Mouse (Mus musculus) heart, postnatal 25 days (tissue): ENCODE data around the gene Rhcg. TPM values are rescaled to one million over a fixed set of nuclear protein-coding genes. Genes with fewer than 3 reads are reported as not detected.

ENCODE experiments used
- DNase-seq: peaks from one replicate; pipeline ENCODE4 v3.0.0; 2022; ENCODE audit warnings: low spot score
- intact Hi-C: fragments of 180-260 bp; cut with DNase I; formaldehyde crosslinking; loops from one replicate; pipeline ENCODE4 v1.15.1; 2025
- total RNA-seq, 2 experiments: library from RNA; stranded (reverse); gene quantifications; 2 replicates each; pipeline ENCODE4 v1.2.3; 2021

Gene Rhcg
- total RNA-seq, 2 experiments from 2014 or later: not detected

GRCm38 (mm10) chr7:79558698-79559097 is 58.8 kb downstream of the Rhcg start:
- intact Hi-C loops: no loop called here
- no peak for DNase-seq

- intact Hi-C loops: no loop called here
- no peak for DNase-seq
These were observed 59.7 kb downstream of the Rhcg start for GRCm38 (mm10) chr7:79557728-79558221.

DNA sequence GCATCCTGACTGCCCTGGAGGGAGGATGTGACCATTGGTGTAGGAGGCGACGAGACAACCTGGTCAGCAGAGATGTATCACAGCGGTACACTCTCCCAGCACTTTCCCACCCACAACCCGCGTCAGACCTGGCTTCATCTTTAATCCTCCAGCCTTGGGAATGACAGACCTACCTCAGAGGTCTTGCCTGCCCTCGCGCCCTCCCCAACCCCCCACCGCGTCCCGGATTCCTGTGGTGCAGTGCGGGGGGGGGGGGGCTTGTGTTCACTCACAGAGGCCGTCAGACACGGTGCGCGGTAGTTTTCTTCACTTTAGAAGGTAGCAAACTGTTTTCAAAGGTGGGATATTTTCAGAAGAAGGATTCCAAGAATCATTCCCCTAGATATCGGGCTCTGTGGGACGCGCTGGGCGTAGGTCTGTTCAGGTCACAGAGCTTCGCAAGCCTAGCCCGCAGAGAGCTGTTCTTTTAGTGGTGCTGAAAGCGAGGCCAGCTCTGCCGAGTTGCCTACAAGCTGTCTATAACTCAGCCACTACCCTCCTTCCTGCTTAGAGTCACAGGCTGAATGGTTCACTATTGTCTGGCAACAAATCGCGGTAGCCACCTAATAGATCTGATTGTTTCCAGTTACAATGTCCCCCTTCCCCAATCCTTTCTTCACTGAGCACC is 62.0 kb downstream of the Rhcg start:
- intact Hi-C loops: no loop called here
- no peak for DNase-seq

- intact Hi-C loops: no loop called here
- no peak for DNase-seq
These were observed 64.8 kb downstream of the Rhcg start for GRCm38 (mm10) chr7:79552702-79553101.

- intact Hi-C loops: loop anchor here (5.0 kb wide), 1 partner anchor 52 kb away; no protein-coding TSS in a partner anchor
These were observed 68.4 kb downstream of the Rhcg start for GRCm38 (mm10) chr7:79548893-79549555.

GRCm38 (mm10) chr7:79547092-79547491 is 70.4 kb downstream of the Rhcg start:
- intact Hi-C loops: loop anchor here (2.0 to 5.0 kb wide), 2 partner anchors 48 to 50 kb away; no protein-coding TSS in a partner anchor
- DNase-seq: no peak

More at GRCm38 (mm10) chr7:79548893-79549555, 68.4 kb downstream of the Rhcg start:
- no peak for DNase-seq

DNA sequence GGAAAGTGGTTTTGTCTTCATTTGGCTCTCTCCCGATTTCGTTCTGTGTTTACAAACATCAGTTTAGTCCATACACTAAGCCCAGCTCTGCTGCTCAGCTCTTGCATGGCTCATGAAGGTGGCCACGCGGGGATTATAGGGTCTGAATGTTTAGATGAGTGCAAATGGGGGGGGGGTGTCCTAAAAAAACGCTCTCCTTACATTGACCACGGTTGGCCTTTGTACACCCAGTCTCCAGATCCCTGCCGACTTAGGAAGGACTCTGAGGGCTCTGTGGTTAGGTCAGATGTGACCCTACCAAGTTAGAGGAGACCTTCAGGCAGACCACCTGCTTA is 72.4 kb downstream of the Rhcg start:
- intact Hi-C loops: loop anchor here (5.0 kb wide), 1 partner anchor 48 kb away; no protein-coding TSS in a partner anchor
- no peak for DNase-seq

DNA sequence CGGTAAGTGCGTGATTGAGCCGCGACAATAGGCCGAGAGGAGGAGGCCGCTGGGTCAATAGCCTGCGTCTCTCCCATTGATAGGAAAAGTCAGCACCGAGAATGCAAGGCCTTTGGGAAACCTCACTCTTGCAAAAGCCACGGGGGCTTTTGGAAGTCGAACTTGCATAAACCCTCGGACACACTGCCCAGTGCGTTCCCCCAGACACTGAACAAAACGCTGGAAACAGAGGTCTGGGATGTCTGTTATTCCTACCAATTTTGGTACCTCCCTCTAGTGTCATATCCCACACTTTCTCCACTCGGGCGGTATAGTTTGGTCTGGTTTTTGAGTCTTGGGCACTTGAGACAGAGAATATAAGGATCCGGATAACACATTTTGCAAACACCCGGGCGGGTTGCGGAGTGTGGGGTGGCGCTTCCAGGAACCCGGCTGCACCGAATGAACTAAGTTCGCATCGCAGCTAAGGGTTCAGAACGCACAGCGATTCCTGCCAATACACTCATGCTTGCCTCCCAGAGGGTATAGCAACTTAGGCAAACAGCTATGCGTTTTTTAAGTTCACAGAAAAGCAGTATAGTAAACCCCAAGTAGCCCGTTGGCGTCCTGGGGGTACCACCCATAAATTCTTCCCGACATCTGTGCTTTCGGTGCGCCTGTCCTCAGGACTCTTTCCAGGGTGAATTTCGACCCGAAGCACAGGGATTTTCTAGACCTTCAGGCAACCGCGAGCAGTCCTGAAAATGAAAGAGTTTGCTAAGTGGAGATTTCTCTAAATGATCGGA is 73.0 kb downstream of the Rhcg start:
- no peak for DNase-seq
- intact Hi-C loops: loop anchor here (5.0 kb wide), 1 partner anchor 47 kb away; no protein-coding TSS in a partner anchor

Other genes with a start within 250 kb of the Rhcg start
- gene Rlbp1, start 230.6 kb downstream of the Rhcg start, total RNA-seq: not detected
- under 1 TPM; 0.13 to 0.25 TPM for gene Fanci, start 225.7 kb downstream of the Rhcg start, total RNA-seq
- gene Polg, start 151.3 kb downstream of the Rhcg start, total RNA-seq: 10 to 100 TPM; 56.9 to 57.3 TPM
- gene Ticrr, start 42.5 kb upstream of the Rhcg start, total RNA-seq: under 1 TPM; 0.13 to 0.22 TPM
- 1 to 10 TPM; 1.7 to 1.8 TPM for gene Kif7, start 98.1 kb upstream of the Rhcg start, total RNA-seq
- 10 to 100 TPM in 1 of 2 experiments, 1 to 10 TPM in 1; 5.2 to 10.6 TPM for gene Plin1, start 115.2 kb upstream of the Rhcg start, total RNA-seq
- 10 to 100 TPM; 13.2 to 15.2 TPM for gene Pex11a, start 125.5 kb upstream of the Rhcg start, total RNA-seq
- gene Wdr93, start 125.5 kb upstream of the Rhcg start, total RNA-seq: under 1 TPM in 1 of 2 experiments, not detected in 1; 0.21 TPM
- not detected for gene Mesp1, start 176.1 kb upstream of the Rhcg start, total RNA-seq
- under 1 TPM in 1 of 2 experiments, not detected in 1; 0.17 TPM for gene Mesp2, start 193.1 kb upstream of the Rhcg start, total RNA-seq
- gene Anpep, start 243.4 kb upstream of the Rhcg start, total RNA-seq: 10 to 100 TPM; 13.7 to 17.4 TPM